Mouse (Mus musculus) lung, postnatal 25 days (tissue): ENCODE data around the gene Lrrc56.

ENCODE experiments used
- DNase-seq: peaks from one replicate; pipeline ENCODE4 v3.0.0; 2022; ENCODE audit warnings: low spot score

Lrrc56 gene

GRCm38 (mm10) chr7:141191796-141192685 is 1.9 kb upstream of the Lrrc56 start:
- no peak for DNase-seq

DNA sequence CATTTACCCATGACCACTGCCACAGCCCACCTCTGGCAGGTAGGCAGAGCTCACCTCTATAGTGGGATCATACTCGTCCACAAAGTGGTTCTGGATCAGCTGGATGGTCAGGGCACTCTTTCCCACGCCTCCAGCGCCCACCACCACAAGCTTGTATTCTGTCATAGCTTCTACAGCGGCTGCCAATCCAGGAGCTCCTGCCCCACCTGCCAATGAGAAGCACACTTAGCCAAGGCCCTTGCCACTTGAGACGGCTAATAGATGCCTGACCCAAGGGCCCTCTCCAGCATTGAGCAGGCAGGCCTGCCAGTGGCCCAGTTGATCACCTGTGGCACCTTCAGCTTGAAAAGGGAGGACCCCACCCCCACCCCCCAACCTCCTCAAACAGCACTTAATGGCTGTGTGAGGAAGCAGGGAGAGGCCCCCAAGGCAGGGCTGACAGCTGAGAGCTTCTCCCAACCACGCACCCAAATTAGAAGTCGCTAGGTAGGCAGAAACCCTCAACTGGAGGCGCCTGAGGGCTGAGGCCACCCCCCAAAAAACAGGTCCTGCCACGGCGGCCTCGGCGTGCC is 1.1 kb upstream of the Lrrc56 start:
- peak; percentile 81 for DNase-seq

DNA sequence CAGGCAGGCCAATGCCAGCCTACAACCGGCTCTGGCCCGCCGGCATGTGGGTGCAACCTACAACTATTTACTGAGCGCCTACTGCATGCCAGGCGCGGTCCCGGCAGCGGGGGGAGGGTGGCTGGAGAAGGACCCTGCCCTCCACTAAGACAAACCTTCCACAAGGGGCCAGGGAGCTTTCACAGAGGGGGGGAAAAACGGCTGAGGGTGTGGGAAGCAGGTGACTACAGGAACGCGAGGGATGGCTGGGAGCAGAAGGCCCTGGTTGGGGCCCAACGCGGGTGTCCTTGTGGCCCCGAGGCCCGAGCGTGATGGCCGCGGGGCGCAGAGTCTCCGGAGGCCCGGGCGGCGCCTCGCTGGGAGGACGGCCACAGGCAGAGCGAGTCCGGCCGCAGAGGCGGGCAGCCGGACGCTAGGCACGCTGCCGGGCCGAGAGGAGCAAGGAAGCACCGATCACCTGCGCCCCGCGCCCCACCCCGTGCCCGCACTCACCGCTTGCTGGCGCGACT is 555 bp upstream of the Lrrc56 start:
- DNase-seq = no peak

DNA sequence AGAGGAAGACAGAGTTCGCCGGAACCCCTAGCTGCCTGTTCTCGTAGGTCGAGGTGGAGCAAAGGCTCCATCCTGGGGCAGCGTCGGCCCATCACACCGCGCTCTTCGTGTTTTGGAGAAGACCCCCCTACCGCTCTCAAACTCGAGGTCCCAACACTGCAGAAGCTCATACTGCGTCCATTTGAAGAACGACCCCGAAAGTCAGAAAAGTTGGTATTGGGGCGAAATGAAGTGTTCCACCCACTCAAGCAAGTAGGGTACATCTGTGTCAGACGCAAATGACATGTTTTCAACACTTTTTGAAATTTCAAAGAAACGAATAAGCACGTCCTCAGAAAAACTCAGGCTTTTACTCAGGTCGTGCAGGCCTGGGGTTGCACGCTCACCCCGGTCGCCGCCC is 452 bp downstream of the Lrrc56 start:
- no peak for DNase-seq

- peak; percentile 92 for DNase-seq
These were observed 873 bp downstream of the Lrrc56 start for GRCm38 (mm10) chr7:141194830-141195229.

DNA sequence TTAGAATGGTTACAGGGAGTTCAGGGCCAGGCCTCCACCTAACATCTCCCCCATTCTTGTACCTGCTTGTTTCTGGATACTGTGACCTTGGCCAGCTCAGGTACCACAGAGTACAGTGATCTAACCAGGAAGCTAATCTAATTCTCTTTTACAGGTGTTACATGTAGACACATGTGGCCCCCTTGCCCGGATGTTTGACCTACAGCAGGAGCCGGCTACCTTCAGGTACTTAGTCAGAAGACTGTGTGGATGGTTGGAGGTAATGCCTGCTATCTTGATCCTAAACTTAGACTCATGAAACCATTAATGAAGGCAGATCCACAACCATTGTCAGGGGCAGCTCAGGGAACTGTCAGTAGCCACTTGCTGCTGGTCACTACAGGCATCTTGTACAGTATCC is 1.8 kb downstream of the Lrrc56 start:
- no peak for DNase-seq

- DNase-seq = no peak
These were observed 2.8 kb downstream of the Lrrc56 start for GRCm38 (mm10) chr7:141196619-141197282.

DNA sequence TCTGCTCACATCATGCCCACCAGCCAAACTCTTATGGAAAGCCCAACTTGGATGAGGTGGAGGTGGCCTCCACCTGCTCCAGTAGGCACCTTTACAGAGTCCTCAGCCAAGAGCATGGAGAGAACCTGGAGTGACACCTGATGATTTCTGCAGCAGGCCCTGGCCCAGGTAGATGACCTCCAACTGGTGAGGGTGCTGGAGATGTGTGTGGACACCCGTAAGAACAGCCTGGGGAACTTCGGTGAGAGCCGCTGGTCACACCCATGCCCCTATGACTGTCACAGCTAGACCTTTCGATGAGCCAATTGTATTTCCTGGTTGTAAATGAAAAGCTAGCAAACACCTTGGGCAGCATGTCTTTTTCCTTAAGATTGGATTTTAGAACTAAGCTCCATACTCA is 4.2 kb downstream of the Lrrc56 start:
- no peak for DNase-seq

- no peak for DNase-seq
These were observed 10.6 kb downstream of the Lrrc56 start for GRCm38 (mm10) chr7:141204546-141204945.

DNA sequence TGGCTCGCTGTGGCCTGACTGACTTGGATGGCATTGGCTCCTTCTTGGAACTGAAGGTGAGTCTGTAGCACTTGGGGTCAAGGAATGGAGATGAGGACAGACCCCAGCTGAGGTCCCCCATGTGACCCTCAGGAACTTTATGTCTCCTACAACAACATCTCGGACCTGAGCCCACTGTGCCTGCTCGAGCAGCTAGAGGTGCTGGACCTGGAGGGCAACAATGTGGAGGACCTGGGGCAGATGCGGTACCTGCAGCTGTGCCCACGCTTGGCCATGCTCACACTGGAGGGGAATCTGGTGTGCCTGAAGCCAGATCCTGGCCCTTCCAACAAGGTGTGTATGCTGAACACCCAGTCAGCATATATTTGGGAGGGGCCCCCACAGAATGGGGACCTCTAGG is 11.5 kb downstream of the Lrrc56 start:
- no peak for DNase-seq

GRCm38 (mm10) chr7:141206182-141206937 is 12.4 kb downstream of the Lrrc56 start:
- DNase-seq = no peak

- DNase-seq = no peak
These were observed 15.6 kb downstream of the Lrrc56 start for GRCm38 (mm10) chr7:141209526-141209925.

DNA sequence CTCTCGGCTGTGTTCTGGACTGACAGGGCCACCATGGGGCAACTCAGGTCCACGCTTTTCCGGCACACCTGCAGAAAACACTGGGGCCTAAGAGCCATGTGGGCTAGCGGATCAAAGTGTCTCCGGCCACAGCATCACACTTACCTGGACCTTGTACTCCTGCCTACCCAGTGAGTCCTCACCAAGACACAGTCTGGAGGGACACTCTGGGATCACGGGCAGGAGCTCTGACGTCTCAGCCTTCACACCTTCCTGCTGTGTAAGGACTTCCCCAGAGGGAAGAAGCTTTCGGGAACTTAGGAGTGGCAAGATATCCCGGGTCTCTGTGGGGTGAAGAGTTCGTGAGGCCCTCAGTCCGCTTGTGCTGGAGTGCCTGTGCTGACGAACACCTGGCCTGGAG is 16.2 kb downstream of the Lrrc56 start:
- no peak for DNase-seq

DNA sequence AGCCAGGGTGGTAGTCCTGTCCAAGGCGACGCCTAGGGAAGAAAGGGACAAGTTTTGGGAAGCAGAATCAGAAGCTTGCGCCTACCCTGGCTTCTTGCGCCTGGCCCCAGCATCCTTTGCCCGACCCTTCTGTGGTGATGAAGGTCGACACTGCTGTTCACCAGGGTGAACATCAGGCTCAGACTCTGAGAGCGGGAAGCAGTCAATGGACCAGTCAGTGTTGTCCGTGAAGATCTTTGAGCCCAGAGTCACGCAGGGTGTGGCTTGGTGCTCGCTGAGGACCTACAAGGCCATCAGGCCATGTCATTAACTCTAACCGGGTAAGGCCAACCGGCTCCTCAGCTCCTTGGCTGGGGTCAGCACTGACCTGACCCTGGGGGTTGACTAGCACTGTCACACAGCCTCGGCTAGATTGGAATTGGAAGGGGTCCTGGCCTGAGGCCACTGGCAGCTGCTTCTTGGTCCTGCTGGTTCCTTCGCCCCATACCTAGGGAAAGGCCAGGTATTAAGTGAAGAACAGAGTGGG is 16.7 kb downstream of the Lrrc56 start:
- DNase-seq = no peak

- DNase-seq = no peak
These were observed 19.2 kb downstream of the Lrrc56 start for GRCm38 (mm10) chr7:141213133-141213532.

DNA sequence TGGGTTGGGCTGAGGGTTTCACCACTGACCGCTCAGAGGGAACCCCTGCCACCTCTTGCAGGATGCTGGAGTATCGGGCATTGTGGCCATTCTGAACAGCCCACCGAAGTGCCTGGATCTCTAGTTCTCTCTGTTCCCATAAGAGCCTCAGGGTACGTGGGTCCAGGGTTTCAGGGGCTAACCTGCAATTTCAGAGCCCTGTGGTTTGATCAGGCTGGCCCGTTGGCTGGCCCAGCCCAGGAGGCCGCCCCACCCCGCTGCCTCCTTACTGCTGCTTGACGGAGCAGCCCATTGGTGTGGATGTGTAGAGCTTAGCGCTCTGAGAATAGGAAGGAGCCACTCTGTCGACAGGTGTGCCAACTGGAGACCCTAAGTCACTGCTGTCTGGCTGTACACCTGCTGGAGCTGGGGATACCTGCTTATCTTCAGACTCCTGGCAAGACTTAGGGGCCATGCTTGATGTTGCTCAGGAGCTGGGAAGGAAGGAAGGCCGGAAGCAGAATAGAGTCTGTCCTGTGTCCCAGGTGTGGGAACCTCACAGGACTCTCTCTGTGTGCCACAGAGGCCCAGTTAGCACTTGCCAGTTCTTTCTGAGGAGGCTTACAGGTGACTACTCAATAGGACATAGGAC is 19.8 kb downstream of the Lrrc56 start, which contains the start of gene Lmntd2:
TSS of gene Lmntd2 (minus strand) at position 476 of the 631 bp plus-strand sequence.
- DNase-seq = no peak

- DNase-seq = no peak
These were observed 20.4 kb downstream of the Lrrc56 start for GRCm38 (mm10) chr7:141214310-141214709.

- peak; percentile 97 for DNase-seq
These were observed 21.3 kb downstream of the Lrrc56 start, which contains the start of gene Rassf7 for GRCm38 (mm10) chr7:141215101-141215879. Rassf7 (plus strand) TSS chr7:141215860.

- DNase-seq = peak; percentile 92
These were observed 22.1 kb downstream of the Lrrc56 start for GRCm38 (mm10) chr7:141215880-141216733.
